Mouse (Mus musculus) stomach, postnatal 0 days (tissue): ENCODE data around the gene Sh3bgrl2.

Experiments used
- CTCF ChIP-seq: IDR thresholded peaks from 2 replicates; pipeline ENCODE4 v1.5.1; 2016; ENCODE audit warnings: antibody characterized with exemption, low read depth, mild to moderate bottlenecking, moderate library complexity
- EP300 ChIP-seq: optimal IDR thresholded peaks from 2 replicates; pipeline ENCODE3; 2016; ENCODE audit warnings: antibody characterized with exemption

DNA sequence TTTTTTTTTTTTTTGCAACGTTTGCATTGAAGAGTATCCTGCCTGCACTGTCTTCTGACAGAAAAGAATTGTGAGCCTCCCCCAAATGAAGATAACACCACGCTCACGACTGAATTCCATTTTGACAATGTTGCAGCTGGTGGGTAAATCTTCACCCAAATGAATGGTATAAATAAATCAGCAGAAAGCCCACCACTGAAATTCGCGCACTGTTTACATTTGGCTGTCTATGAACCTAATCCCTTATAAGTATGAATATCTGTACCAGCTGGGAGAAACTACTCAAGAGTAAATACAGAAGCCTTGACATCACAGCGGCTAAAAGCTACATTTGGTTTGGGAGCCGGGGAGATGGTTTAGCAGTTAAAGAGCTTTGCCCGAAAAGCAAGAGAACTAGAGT is 116.8 kb downstream of the Sh3bgrl2 start:
- TF ChIP-seq CTCF (no peak), EP300 (no peak)
